Mouse (Mus musculus) monocyte, adult 2 months (primary cell): ENCODE measurements at regions not wholly inside any gene's neighbourhood (a gene's known extent, or its start where the extent isn't known, plus 50 kb on each side); places are given as distances from the start of the nearest gene placed in this dataset.

Source experiments
- DNase-seq, 2 experiments: peaks; one replicate each; pipeline ENCODE4 v3.0.0; 2022; ENCODE audit warnings: low spot score in 2 of 2, low read depth in 1 of 2

DNA sequence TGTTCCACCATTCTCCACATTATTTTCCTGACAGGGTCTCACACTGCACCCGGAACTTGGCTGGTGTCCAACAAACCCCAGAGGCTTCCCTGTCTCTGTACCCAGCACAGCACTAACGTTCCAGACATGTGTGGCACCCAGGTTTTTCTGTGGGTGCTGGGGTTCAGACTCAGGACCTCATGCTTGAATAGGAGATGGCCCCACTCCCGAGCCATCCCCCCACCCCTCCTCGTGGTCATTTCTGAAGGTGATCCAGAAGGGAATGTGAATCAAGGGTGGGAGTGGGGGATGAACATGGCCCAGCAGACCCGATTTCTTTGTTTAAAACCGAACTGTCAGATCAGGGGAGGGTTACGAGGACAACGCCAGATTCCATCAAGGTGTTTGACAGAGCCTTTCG lies 245.6 kb downstream of the Tbc1d1 start:
- no peak for DNase-seq

DNA sequence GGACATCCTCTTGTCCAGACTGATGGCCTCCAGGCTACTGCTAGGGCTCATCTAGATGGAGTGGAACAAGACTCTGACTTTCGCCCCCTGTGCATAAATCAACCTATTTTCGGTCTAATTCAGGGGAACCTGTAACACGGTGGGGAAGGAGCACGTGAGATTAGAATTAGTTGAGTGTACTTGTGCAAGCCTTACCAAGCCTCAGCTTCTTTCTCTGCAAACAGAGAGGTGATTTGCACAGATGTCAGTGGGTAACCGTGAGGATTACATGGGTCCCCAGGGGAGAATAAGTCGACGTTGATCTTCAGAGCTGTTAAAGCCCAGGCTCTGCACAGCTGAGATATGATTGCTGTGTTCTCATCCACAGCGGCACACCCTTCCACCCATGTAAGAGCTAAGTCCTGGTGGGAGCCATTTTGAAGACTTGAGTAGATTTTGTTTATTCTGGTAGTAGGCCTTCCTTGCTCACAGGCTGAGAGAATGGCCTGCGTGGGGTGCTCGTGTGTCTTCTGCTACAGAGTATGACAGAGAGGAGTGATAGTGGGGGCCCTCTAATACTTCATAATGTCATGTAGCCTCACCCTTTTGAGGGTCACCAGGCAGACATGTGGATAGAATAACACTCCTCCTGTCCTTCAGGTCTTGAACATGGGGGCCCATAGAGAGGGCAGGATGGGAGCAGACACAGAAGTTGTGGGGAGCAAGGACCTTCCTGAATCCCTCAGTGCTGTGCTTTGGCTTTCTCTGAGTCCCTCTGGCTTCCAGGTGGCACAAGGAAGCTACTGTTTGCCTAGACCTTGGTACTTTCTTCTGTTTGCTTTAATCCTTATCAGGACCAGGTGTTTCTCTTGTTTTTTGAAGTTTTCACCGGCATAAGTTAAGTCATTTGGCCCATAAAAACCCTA lies 247.2 kb downstream of the Tbc1d1 start:
- DNase-seq, result no peak

DNA sequence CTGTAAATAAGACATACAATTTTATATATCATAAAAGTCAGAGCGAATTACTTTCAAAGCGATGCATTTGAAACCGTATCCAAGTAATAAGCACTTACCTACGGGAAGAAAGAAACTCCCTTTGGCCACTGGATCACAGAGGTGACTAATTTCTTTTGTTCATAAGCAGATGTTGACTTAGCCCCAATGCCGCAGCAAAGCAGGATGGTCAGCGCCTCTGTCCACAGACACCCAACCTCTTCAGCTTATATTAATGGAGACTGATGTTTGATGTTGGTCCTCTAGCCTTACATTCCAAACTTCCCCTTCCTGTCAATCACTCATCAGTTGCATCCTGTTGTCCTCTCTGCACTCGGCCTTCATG lies 247.9 kb downstream of the Tbc1d1 start:
- DNase-seq, result no peak

DNA sequence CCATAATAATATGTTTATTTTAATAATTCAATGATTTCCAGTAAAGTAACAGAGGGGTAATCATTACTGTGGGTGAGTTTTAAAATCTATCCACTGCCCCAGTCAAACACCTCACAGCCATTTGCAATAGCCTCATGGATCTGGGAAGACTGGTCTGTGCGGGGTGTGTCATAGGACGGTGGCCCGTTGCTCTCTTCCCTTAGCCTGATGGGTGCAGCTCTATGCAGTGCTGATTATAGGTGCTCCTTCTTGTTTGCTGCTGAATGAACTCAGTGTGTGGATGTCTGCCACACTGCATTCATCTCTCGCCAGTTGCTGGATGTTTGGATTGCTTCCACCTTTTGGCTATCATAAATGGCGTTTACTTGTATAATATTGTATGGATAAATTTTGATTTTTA lies 248.4 kb downstream of the Tbc1d1 start:
- DNase-seq, result no peak

DNA sequence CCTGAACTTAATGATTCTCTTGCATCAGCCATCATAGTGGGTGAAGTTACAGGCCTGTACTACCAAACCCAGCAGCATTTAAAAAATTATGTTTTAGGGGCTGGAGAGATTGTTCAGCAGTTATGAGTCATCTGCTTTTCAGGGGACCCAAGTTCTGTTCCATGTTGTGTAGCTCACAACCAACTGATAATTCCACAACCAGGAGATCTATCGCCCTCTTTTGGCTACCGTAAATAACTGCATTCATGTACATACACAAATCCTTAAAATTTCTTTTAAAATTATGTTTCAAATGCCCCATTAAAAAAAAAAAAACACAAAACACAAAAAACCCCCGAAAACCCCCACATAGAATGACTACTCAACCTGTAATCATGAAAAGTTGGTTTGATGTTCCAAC lies 252.8 kb downstream of the Tbc1d1 start:
- DNase-seq, result no peak

DNA sequence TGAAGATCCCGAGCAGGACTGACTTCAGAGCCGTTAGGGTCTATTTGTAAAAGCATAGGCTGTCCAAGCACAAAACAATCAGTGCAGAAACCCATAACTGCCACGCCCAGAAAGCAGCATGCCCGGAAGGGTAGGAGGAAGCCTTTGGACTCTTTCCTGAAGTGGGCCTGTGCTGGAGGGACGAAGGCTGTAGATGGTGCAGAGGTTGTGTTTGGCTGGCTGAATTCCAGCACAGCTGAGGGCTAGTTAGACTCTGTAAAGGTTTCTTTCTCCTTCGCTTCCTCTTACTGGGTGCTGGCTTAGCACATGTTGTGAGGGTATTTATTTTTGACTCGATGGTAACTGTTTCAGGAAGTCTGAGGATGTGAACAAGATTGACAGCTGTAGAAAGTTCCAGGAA lies 254.5 kb downstream of the Tbc1d1 start:
- DNase-seq, result no peak

DNA sequence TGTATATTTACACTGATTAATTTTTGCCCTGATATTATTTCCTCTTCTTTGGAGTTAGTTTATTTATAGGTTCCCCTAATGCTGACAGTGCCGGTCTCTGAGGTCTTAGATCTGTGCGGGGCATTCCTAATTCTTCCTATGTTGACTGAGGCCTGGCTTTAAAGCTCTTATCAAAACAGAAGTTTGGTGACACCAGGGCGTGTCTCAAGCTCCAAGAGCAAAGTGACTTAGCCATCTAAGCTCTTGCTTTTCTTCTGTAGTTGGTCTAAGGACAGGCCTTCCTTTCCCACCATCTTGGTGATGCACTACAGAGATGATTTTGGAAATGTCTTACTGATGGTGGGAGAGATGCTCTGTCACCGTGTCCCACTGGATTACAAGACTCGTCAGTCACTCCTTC lies 258.4 kb downstream of the Tbc1d1 start:
- DNase-seq, result no peak

DNA sequence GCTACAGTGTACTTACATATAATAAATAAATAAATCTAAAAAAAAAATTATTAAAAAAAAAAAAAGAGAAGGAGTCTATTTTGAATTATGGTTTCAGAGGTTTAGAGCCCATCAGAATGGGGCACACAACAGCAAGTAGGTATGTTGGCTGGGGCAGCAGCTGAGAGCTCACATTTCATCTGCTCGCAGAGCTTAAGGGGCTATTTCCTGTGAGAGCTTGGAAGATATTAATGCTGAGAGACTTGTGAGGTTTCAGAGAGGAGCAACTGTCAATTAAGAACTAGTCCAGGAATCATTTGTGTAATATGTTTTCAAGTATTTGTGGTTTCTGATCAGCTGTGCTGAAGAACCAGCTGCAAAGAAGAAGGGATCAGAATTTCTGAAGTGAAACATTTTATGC lies 263.3 kb downstream of the Tbc1d1 start:
- no peak for DNase-seq

DNA sequence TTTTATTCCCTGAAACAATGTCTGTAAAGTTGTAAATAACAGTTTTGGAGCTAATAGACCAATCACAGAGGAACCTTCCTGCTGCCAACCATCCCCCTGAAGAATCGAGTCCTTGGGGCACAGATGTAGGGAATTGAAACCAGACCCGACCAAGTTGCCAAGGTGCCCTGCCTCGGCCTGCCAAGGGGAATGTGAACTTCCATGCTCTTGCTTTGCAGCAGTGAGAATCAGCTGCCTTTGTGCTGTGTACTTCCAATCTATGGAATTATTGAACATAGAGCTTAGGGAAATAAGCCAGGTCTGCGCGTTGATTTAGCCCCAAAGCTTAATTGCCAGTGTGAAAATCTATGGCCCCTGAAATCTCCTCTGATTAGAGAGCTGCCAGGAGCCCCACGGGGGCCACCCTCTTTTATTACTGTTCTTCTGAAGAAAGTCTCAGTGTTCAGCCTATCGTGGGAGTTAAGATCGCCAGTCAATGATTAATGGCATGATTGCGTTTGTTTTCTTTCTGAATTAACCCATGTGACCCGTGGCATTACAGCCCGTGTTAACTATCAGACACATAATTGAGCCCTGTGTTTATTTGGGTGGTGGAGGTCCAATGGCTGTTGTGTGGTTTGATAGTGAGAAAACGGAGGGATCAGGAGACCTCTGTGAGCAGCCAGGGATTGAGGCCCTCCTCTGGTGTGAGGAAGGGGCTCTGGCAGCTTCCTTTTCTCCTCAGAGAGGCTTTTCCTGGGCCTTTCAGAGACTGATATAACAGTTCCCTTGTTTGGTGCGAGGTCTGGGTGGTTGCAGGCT lies 266.9 kb downstream of the Tbc1d1 start:
- DNase-seq, result no peak

DNA sequence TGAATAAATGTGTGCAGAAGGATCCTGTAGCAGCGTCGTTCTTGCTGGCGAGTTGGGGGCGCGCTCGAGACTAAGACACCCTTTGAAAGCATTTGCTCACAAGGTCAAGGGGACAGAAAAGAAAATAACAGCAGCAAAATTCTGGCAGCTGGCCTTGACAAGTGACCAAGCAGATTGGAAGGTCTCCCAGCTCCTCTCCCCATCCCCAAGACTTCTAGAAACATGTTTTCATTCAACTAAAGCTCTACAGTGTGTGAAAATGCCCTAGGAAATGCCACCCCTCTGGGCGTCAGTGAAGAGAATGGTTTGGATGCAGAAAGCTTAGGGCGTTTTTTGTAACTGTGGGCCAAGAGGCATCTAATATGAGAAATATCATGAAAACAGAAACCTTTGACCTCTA lies 272.7 kb downstream of the Tbc1d1 start:
- no peak for DNase-seq

DNA sequence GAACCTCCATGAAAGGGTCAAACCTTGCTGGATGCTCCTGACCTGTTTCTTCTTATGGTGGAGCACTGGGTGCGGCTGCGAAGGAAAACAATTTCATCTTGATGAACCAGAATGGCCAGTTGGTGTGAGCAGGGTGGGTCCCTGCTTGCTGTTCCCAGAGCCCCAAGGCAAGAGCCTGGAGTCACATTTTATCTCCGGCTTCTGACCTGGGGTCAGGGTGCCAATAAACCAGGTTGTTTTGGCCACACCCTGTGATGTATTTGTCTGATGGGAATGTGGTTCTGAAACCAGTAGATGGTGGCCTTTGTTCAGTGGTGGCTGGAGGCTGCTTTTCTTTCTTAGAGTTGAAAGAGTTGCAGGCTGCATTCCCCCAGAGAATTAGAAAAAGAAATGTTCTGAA lies 274.4 kb downstream of the Tbc1d1 start:
- no peak for DNase-seq

DNA sequence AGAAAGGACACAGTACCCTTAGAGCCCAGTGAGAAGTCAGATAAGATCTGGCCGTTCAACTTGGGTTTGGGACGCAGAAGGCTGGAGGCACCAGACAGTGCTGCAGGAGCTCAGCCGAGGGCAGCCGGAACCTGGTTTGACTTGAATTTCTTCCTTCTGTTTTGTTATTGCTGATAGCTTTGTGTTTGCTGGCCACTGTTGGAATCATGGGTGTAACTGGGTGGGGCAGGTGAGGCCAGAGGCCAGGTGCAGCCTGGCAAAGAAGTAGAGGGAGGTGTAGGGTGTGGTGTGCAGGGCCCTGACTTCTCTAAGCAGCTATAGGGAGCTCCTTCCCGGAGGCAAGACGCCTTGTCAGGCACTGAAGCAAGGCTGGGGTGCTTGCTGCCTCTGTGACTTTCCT lies 275.5 kb downstream of the Tbc1d1 start:
- DNase-seq, result no peak

DNA sequence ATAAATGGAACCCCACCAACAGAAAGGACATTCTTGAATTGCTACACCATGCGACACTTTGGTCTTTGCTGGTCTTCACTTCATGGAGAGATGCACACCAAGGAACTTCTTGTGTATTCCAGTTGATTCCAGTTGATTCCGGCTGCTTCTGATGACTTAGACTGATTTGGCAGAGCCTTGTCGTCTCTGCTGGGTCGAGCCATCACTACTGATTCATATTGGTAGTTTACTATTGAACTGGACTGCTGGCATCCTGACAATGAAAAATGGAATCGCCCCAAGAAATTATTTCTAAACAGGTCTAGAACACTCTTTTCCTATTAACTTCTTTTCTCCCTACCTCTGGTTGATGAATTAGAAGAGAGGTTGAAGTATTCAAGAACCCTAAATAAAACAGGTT lies 277.7 kb downstream of the Tbc1d1 start:
- no peak for DNase-seq

DNA sequence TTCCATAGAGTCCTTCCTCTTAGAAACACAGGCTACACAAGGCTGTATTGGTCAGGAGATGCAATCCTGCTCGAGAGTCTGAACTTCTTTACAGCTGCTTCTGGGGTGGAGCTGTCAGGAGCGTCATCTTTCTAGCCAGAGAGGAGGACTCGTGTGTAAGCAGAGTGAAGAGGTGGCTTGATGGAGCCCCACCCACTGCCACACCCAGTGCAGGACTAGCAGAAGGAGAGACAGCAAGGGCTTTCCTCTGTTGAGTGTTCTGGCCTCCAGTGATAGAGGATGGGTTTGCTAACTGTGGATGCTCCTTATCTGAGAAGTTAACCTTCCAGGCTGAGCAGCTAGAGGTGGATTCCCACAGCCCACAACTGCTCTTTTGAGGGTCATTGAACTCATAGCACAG lies 279.4 kb downstream of the Tbc1d1 start:
- DNase-seq, result no peak

DNA sequence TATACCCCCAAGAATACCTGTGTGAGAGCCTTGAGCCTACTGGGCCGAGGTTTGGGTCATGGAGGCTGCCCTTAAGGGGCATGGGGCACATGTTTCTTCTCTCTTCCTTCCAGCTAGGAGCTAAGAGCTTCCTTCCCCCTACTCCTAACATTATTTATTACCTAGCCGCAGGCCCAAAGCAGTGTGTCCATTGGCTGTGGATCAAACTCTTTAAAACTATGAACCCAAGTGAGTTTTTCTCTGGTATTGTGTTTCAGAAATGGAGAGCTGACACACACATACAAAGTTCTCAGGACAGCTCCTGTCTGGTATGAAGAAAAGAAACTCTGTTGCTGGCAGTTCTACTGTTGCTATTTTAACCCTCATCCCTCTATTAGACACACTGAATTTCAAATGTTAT lies 279.9 kb downstream of the Tbc1d1 start:
- no peak for DNase-seq

DNA sequence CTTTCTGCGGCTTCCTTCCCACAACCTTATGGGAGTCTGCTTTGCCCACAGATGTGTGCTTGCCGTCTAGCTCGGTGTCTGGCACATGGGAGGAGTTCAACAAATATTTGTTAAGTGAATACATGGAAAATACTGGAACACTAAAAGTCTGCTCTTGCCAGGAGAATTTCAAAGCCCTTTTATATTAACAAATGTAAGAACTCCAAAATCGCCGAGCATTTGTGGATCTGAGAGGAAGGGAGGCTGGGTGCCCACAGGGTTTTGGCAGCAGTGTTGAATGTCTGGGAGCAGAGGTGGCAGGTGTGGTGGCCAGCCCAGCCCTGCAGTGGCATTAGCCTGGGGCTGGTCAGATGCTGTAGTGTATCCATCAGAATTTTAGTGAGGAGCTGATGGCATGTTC lies 281.6 kb downstream of the Tbc1d1 start:
- DNase-seq, result no peak

DNA sequence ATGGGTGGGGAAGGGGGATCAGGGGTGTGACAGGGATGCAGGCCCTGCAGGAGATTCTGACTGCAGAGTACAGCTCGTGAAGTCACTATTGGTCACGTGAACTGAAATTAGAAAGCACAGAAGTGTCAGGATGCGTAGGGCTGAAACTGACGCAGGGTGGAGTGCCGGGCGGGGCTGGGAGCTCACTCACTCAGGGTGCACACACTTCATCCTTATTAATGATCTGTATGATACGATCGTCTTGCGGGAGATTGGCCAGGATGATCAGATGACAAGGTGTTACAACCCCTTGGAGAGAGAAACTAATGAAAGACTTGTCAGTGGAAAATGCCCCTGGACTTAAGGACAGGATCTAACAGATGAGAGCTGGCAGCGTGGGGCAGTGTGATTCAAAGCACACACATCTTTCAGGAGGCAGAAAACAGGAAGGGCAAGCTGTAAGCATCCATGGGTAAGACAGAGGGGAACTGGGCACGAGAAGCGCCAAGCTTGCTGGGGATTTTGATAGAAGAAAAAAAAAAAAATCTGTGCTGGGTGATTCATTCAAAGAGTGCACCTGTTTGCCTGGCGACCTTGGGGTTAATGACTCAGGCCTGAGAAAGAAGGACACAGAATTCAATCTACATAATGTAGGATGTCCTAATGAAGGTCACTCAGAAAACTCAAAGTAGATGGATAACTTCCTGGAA lies 282.5 kb downstream of the Tbc1d1 start:
- DNase-seq, result no peak

DNA sequence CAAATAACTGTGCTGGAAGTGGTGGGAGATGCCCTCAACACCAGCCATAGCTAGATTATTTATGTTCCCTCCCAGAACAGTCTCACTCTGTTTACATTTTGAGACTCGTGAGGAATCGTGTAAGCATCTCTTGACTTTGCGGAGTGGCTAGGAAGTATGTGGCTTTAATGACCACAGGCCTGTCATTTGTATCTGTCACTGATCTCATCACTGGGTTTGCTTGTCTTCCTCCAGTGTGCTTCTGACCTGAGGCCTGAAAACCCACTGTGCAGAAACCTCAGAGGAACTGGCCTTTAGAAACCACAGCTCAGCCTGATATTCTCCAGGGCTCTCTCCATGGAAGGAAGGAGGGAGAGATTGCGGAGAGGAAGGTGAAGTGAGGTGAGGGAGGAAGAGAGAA lies 291.7 kb downstream of the Tbc1d1 start:
- DNase-seq, result no peak

DNA sequence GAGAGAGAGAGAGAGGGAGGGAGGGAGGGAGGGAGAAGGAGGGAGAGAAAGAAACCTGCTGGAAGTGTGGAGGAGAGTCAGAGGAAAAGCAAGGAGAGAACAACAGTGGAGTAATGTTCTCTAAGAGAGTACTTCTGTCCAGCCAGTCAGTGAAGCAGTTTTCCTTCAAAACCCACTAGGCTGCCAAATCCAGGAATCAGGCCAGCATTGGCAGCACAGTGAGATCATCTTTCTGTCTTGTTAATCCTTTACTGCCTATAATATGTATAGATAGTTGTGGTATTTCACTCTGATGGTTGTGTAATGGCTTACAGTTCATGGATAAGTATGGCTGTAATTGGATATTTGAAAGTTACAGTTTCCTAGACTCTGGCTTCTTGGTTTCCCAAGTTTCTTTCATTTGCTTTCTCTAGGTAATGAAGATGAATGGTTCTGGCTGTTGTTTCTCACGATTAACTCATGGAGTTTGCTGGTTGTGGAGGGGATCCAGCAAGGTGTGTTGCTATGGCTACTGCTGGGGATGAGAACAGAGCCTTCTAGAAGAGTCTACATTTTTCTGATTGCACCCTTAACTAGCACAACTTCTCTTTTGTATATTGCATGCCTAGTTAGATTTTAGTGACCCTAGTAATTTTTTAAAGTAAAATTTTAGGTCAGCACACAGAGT lies 296.7 kb downstream of the Tbc1d1 start:
- no peak for DNase-seq

DNA sequence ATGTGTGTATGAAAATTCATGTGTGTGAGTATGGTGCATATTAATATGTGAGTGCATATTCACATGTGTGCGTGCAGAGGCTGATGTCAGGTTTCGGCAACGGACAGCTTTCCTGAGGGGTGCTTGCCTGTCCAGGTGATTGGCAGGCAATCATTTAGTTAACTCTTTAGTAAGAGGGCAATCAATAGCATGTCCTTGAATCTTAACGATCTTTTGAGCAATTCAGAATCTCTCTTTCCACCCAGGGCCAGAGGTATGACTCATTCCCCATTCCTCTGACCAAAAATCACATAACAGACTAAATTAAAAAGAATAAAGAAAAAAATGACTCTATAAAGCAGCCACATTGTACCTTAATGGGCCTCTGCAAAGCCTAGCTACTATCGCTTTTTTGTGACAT lies 303.7 kb downstream of the Tbc1d1 start:
- no peak for DNase-seq

DNA sequence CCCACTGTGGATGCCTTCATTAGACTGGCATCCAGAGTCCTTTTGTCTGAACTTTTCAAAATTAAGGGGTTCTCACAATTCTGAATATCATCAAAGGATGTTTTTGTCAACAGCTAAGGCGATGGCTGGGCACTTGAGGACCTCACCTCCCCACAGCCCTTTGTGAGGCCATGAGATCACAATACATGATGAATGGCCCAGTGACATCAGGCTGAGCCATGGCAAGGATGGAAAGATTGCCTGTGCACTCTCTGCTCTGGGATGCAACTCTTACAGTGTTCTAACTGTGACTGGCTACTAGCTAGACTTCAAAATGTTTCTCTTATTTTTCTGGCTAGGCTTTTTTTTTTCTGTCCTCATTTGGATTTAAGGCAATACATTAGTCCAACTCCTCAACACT lies 304.8 kb downstream of the Tbc1d1 start:
- DNase-seq, result no peak
